Mouse (Mus musculus) limb, embryonic 11.5 days (tissue): ENCODE data around the gene Ing2. TPM values are rescaled to one million over a fixed set of nuclear protein-coding genes. Genes with fewer than 3 reads are reported as not detected.

ENCODE experiments used
- ATAC-seq: fragments of 200-750 bp; cut with Nextera tagmentation; 2 replicates; pipeline ENCODE4 v1.8.0; 2017; ENCODE audit warnings: low read depth; ENCODE audit not compliant: insufficient number of reproducible peaks, low FRiP score, low TSS enrichment
- DNase-seq: peaks from one replicate; pipeline ENCODE4 v3.0.0-alpha.2; 2015; ENCODE audit warnings: low spot score
- H3K27ac ChIP-seq: fragments of 300-500 bp; sonication (generic); replicated peaks from 2 replicates; pipeline ENCODE4 v1.5.1; 2014; ENCODE audit warnings: low read depth, mild to moderate bottlenecking, low read length
- H3K27me3 ChIP-seq: fragments of 300-500 bp; sonication (generic); 2 replicates; pipeline ENCODE4 v1.6.1; 2014; ENCODE audit warnings: mild to moderate bottlenecking, low read length, mixed read lengths; ENCODE audit not compliant: control insufficient read depth, insufficient read depth
- H3K36me3 ChIP-seq: fragments of 300-500 bp; sonication (generic); 2 replicates; pipeline ENCODE4 v1.6.1; 2014; ENCODE audit warnings: mild to moderate bottlenecking, low read length, moderate library complexity, mixed read lengths; ENCODE audit not compliant: control insufficient read depth, insufficient read depth
- H3K4me1 ChIP-seq: fragments of 300-500 bp; sonication (generic); 2 replicates; pipeline ENCODE4 v1.6.1; 2014; ENCODE audit warnings: low read length, mixed read lengths; ENCODE audit not compliant: control insufficient read depth, insufficient read depth
- H3K4me2 ChIP-seq: fragments of 300-500 bp; sonication (generic); 2 replicates; pipeline ENCODE4 v1.6.1; 2014; ENCODE audit warnings: low read depth, mild to moderate bottlenecking, moderate library complexity; ENCODE audit not compliant: severe bottlenecking
- H3K4me3 ChIP-seq: fragments of 300-500 bp; sonication (generic); 2 replicates; pipeline ENCODE4 v1.5.1; 2014; ENCODE audit warnings: low read depth, low read length
- H3K9ac ChIP-seq: fragments of 300-500 bp; sonication (generic); 2 replicates; pipeline ENCODE4 v1.6.1; 2014; ENCODE audit warnings: mild to moderate bottlenecking, low read length
- H3K9me3 ChIP-seq: fragments of 300-500 bp; sonication (generic); 2 replicates; pipeline ENCODE4 v1.6.1; 2016; ENCODE audit warnings: low read length; ENCODE audit not compliant: control insufficient read depth
- WGBS: fragments of 180-500 bp; shearing (Covaris S2); extraction: QIAGEN DNeasy Blood & Tissue Kit; methylation state at CpG from one replicate; pipeline ENCODE4 v1.1.7; 2014; 5-methylcytosine and 5-hydroxymethylcytosine counted together
- polyA plus RNA-seq: library from polyadenylated mRNA; unstranded; fragments of >200 nt; fragmentation: Nextera tagmentation; extraction: Ambion mirVana; gene quantifications from 2 replicates; pipeline ENCODE4 v1.2.1, GENCODE M21; 2014

Ing2 gene
- polyA plus RNA-seq, 1 experiment from 2014 or later, result 12.1 TPM

- 80% methylated on average over 4 of the region's 4 CpGs for WGBS
- Histone ChIP-seq H3K9ac (no peak overlapping the region), H3K4me1 (no peaks in the 10 kb centered on the region), H3K27ac (no peak overlapping the region), H3K27me3 (no peaks in the 10 kb centered on the region), H3K4me2 (no peak overlapping the region), H3K36me3 (no peaks in the 10 kb centered on the region), H3K9me3 (no peaks in the 10 kb centered on the region; the same call in 1 of the 2 replicates), H3K4me3 (no peak overlapping the region)
- ATAC-seq (no peak), DNase-seq (no peak)
These were observed 24.5 kb downstream of the Ing2 start for GRCm38 (mm10) chr8:47650853-47651252.

GRCm38 (mm10) chr8:47649551-47649950, 25.8 kb downstream of the Ing2 start:
- ATAC-seq (no peak), DNase-seq (no peak)
- Histone ChIP-seq H3K27me3 (no peaks in the 10 kb centered on the region), H3K9me3 (no peaks in the 10 kb centered on the region; the same call in 1 of the 2 replicates), H3K4me2 (no peak overlapping the region), H3K4me1 (no peaks in the 10 kb centered on the region), H3K4me3 (no peak overlapping the region), H3K27ac (no peak overlapping the region), H3K9ac (no peak overlapping the region), H3K36me3 (no peaks in the 10 kb centered on the region)
- WGBS, result 88% methylated on average over 9 of the region's 9 CpGs

GRCm38 (mm10) chr8:47642514-47643064, 32.8 kb downstream of the Ing2 start:
- Histone ChIP-seq H3K4me2 (no peak overlapping the region), H3K27ac (no peak overlapping the region), H3K36me3 (no peaks in the 10 kb centered on the region), H3K9me3 (no peaks in the 10 kb centered on the region; the same call in 1 of the 2 replicates), H3K4me3 (no peak overlapping the region), H3K27me3 (no peaks in the 10 kb centered on the region), H3K4me1 (no peaks in the 10 kb centered on the region), H3K9ac (no peak overlapping the region)
- DNase-seq (no peak), ATAC-seq (no peak)
- 38% methylated on average over 9 of the region's 9 CpGs for WGBS

GRCm38 (mm10) chr8:47637152-47637551, 38.2 kb downstream of the Ing2 start:
- Histone ChIP-seq H3K4me3 (no peak overlapping the region), H3K4me2 (no peak overlapping the region), H3K9ac (no peak overlapping the region), H3K27me3 (no peaks in the 10 kb centered on the region), H3K27ac (no peak overlapping the region), H3K36me3 (no peaks in the 10 kb centered on the region), H3K4me1 (no peaks in the 10 kb centered on the region), H3K9me3 (no peaks in the 10 kb centered on the region)
- DNase-seq (no peak), ATAC-seq (no peak)
- 62% methylated on average over 4 of the region's 4 CpGs for WGBS

- no peaks in the 10 kb centered on the region; the same call in 1 of the 2 replicates for H3K9me3 ChIP-seq
- no peak for ATAC-seq
- no peaks in the 10 kb centered on the region for H3K27me3 ChIP-seq
- no peak overlapping the region for H3K4me3 ChIP-seq
- H3K27ac ChIP-seq, result no peak overlapping the region
- no peaks in the 10 kb centered on the region for H3K36me3 ChIP-seq
- 73% methylated on average over 3 of the region's 3 CpGs for WGBS
- no peak overlapping the region for H3K9ac ChIP-seq
- H3K4me2 ChIP-seq, result no peak overlapping the region
- H3K4me1 ChIP-seq, result no peaks in the 10 kb centered on the region
- DNase-seq, result no peak
These were observed 39.3 kb downstream of the Ing2 start for GRCm38 (mm10) chr8:47636032-47636431.

- Histone ChIP-seq H3K4me1 (no peaks in the 10 kb centered on the region), H3K4me2 (no peak overlapping the region), H3K4me3 (no peak overlapping the region), H3K27ac (no peak overlapping the region), H3K27me3 (no peaks in the 10 kb centered on the region), H3K9ac (no peak overlapping the region), H3K9me3 (no peaks in the 10 kb centered on the region; the same call in 1 of the 2 replicates), H3K36me3 (no peaks in the 10 kb centered on the region)
- 63% methylated on average over 10 of the region's 10 CpGs for WGBS
- DNase-seq (no peak), ATAC-seq (no peak)
These were observed 40.5 kb downstream of the Ing2 start for GRCm38 (mm10) chr8:47634791-47635341.

GRCm38 (mm10) chr8:47621144-47621543, 54.2 kb downstream of the Ing2 start:
- H3K27ac ChIP-seq, result no peak overlapping the region
- no peaks in the 10 kb centered on the region for H3K4me1 ChIP-seq
- H3K4me3 ChIP-seq, result no peak overlapping the region
- 96% methylated on average over 1 of the region's 1 CpGs for WGBS
- H3K36me3 ChIP-seq, result no peaks in the 10 kb centered on the region
- DNase-seq, result no peak
- no peaks in the 10 kb centered on the region for H3K9me3 ChIP-seq
- H3K4me2 ChIP-seq, result no peak overlapping the region
- no peak overlapping the region for H3K9ac ChIP-seq
- H3K27me3 ChIP-seq, result no peaks in the 10 kb centered on the region
- ATAC-seq, result no peak
